Mouse (Mus musculus) limb, embryonic 11.5 days (tissue): Measurements from ENCODE around the gene Pla2g4e. TPM values are rescaled to one million over a fixed set of nuclear protein-coding genes. Genes with fewer than 3 reads are reported as not detected.

Experiments
- ATAC-seq: fragments of 200-750 bp; cut with Nextera tagmentation; 2 replicates; pipeline ENCODE4 v1.8.0; 2017; ENCODE audit warnings: low read depth; ENCODE audit not compliant: insufficient number of reproducible peaks, low FRiP score, low TSS enrichment
- DNase-seq: peaks from one replicate; pipeline ENCODE4 v3.0.0-alpha.2; 2015; ENCODE audit warnings: low spot score
- H3K27ac ChIP-seq: fragments of 300-500 bp; sonication (generic); replicated peaks from 2 replicates; pipeline ENCODE4 v1.5.1; 2014; ENCODE audit warnings: low read depth, mild to moderate bottlenecking, low read length
- H3K27me3 ChIP-seq: fragments of 300-500 bp; sonication (generic); 2 replicates; pipeline ENCODE4 v1.6.1; 2014; ENCODE audit warnings: mild to moderate bottlenecking, low read length, mixed read lengths; ENCODE audit not compliant: control insufficient read depth, insufficient read depth
- H3K36me3 ChIP-seq: fragments of 300-500 bp; sonication (generic); 2 replicates; pipeline ENCODE4 v1.6.1; 2014; ENCODE audit warnings: mild to moderate bottlenecking, low read length, moderate library complexity, mixed read lengths; ENCODE audit not compliant: control insufficient read depth, insufficient read depth
- H3K4me1 ChIP-seq: fragments of 300-500 bp; sonication (generic); 2 replicates; pipeline ENCODE4 v1.6.1; 2014; ENCODE audit warnings: low read length, mixed read lengths; ENCODE audit not compliant: control insufficient read depth, insufficient read depth
- H3K4me2 ChIP-seq: fragments of 300-500 bp; sonication (generic); 2 replicates; pipeline ENCODE4 v1.6.1; 2014; ENCODE audit warnings: low read depth, mild to moderate bottlenecking, moderate library complexity; ENCODE audit not compliant: severe bottlenecking
- H3K4me3 ChIP-seq: fragments of 300-500 bp; sonication (generic); 2 replicates; pipeline ENCODE4 v1.5.1; 2014; ENCODE audit warnings: low read depth, low read length
- H3K9ac ChIP-seq: fragments of 300-500 bp; sonication (generic); 2 replicates; pipeline ENCODE4 v1.6.1; 2014; ENCODE audit warnings: mild to moderate bottlenecking, low read length
- H3K9me3 ChIP-seq: fragments of 300-500 bp; sonication (generic); 2 replicates; pipeline ENCODE4 v1.6.1; 2016; ENCODE audit warnings: low read length; ENCODE audit not compliant: control insufficient read depth
- WGBS: fragments of 180-500 bp; shearing (Covaris S2); extraction: QIAGEN DNeasy Blood & Tissue Kit; methylation state at CpG from one replicate; pipeline ENCODE4 v1.1.7; 2014; 5-methylcytosine and 5-hydroxymethylcytosine counted together
- polyA plus RNA-seq: library from polyadenylated mRNA; unstranded; fragments of >200 nt; fragmentation: Nextera tagmentation; extraction: Ambion mirVana; gene quantifications from 2 replicates; pipeline ENCODE4 v1.2.1, GENCODE M21; 2014

Gene Pla2g4e
- polyA plus RNA-seq, 1 experiment from 2014 or later = not detected

DNA sequence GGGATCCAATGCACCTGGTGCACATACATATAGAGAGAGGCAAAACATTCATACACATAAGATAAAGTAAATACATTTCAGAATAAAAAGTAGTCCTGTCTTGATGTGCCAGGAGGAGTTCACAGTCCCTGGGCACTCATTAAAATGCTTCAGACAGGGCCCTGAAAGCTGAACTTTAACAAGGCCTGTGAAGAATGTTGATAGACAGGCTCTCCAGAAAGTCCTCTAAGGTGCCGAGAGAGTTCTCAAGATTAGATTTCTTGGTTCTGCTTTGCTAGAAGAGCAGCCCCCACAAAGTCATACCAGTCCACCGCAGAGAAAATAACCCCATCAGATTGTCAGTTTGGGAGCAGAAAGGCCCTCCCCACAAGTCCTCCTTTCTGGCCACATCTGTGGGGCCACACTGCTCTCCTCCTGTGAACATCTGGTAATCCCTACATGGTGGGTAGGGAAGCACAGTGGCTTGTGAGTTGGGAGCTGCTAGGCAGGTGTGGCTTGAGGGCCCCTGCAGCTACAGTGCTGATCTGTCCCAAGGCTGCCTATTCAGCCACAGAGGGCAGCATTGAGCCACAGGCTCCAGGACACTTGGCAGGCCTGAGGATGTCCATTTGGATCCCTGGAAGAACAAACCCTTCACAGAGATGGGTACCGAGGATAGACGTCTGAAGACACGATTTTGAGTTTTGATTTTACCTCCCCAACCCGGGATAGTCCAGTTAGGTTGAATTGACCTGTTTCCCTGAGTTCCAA, 59.4 kb downstream of the Pla2g4e start:
- H3K27ac ChIP-seq = no peak overlapping the region
- 82% methylated on average over 6 of the region's 6 CpGs for WGBS
- no peaks in the 10 kb centered on the region for H3K36me3 ChIP-seq
- H3K9me3 ChIP-seq = no peaks in the 10 kb centered on the region
- no peak for DNase-seq
- H3K9ac ChIP-seq = no peak overlapping the region
- no peak overlapping the region for H3K4me3 ChIP-seq
- H3K27me3 ChIP-seq = no peaks in the 10 kb centered on the region
- no peak for ATAC-seq
- H3K4me2 ChIP-seq = no peak overlapping the region
- H3K4me1 ChIP-seq = no peaks in the 10 kb centered on the region

DNA sequence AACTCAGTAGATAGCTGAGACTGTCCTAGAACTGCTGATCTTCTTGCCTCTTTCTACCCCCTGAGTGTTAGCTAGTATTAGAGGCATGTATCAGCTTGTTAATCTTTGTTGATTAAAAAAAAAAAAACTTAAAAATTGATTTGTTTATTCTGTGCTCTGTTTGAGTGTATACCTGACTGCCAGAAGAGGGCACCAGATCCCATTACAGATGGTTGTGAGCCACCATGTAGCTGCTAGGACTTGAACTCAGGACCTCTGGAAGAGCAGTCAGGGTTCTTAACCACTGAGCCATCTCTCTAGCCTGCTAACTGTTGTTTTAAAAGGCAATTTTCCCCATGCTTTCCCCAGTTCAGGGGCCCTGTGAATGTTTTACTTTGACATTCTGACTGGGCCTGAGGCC, 66.2 kb downstream of the Pla2g4e start:
- no peaks in the 10 kb centered on the region for H3K9me3 ChIP-seq
- no peak overlapping the region for H3K9ac ChIP-seq
- ATAC-seq = no peak
- no peak overlapping the region for H3K4me2 ChIP-seq
- no peaks in the 10 kb centered on the region for H3K27me3 ChIP-seq
- no peaks in the 10 kb centered on the region for H3K36me3 ChIP-seq
- H3K27ac ChIP-seq = no peak overlapping the region
- no peaks in the 10 kb centered on the region for H3K4me1 ChIP-seq
- no peak for DNase-seq
- H3K4me3 ChIP-seq = no peak overlapping the region

GRCm38 (mm10) chr2:120173718-120174117, 71.4 kb downstream of the Pla2g4e start:
- Histone ChIP-seq H3K4me1 (no peaks in the 10 kb centered on the region), H3K27ac (no peak overlapping the region), H3K36me3 (no peaks in the 10 kb centered on the region), H3K9me3 (no peaks in the 10 kb centered on the region), H3K4me3 (no peak overlapping the region), H3K27me3 (no peaks in the 10 kb centered on the region), H3K4me2 (no peak overlapping the region), H3K9ac (no peak overlapping the region)
- ATAC-seq (no peak), DNase-seq (peak; percentile 77)
- 31% methylated on average over 10 of the region's 10 CpGs for WGBS

- WGBS = 88% methylated on average over 7 of the region's 7 CpGs
- Histone ChIP-seq H3K9me3 (no peaks in the 10 kb centered on the region), H3K27ac (no peak overlapping the region), H3K9ac (no peak overlapping the region), H3K27me3 (no peaks in the 10 kb centered on the region), H3K4me1 (no peaks in the 10 kb centered on the region), H3K36me3 (no peaks in the 10 kb centered on the region), H3K4me3 (no peak overlapping the region), H3K4me2 (no peak overlapping the region)
- ATAC-seq (no peak), DNase-seq (no peak)
Measured at GRCm38 (mm10) chr2:120171362-120171761, 73.8 kb downstream of the Pla2g4e start.

DNA sequence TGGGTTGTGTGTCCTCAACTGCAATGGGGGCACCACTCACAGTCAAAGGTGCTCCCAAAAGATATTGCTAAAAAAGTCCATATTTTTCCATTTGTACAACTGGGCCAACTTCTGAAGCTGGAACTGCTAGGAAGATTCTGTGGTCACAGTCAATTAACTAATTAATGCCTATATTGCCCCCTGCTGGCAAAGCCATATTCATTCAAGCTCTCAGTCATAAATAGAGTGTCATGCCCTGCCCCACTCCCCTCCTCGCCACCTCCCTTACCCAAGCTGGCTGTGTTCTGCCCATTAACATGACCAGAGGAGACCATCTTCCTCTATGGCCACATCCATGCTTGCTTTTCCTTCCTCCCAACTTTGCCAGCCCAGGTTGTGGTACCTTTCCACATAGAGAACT, 74.4 kb downstream of the Pla2g4e start:
- DNase-seq = no peak
- no peak for ATAC-seq

DNA sequence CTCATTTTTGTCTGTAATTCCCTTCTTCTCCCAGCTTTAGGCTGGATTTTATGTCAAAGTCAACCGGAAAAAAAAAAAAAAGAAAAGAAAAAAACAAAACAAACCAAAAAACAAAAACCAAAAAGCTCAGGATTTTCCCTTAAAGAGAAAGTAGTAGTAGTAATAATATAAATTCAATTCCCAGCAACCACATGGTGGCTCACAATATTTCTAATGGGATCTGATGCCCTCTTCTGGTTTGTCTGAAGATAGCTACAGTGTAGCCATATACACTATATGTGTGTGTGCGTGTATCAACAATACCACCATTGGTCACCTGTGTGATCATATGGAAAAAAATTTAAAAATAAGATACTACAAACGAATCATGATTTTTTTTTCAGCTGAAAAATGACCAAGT, 75.8 kb downstream of the Pla2g4e start:
- no peak overlapping the region for H3K27ac ChIP-seq
- no peak for ATAC-seq
- H3K9ac ChIP-seq = no peak overlapping the region
- H3K36me3 ChIP-seq = no peaks in the 10 kb centered on the region
- H3K27me3 ChIP-seq = no peaks in the 10 kb centered on the region
- DNase-seq = no peak
- no peaks in the 10 kb centered on the region for H3K9me3 ChIP-seq
- no peak overlapping the region for H3K4me2 ChIP-seq
- 83% methylated on average over 3 of the region's 3 CpGs for WGBS
- H3K4me1 ChIP-seq = no peaks in the 10 kb centered on the region
- no peak overlapping the region for H3K4me3 ChIP-seq

More for the DNA sequence above, 74.4 kb downstream of the Pla2g4e start:
- Histone ChIP-seq H3K9me3 (no peaks in the 10 kb centered on the region), H3K4me3 (no peak overlapping the region), H3K27me3 (no peaks in the 10 kb centered on the region), H3K9ac (no peak overlapping the region), H3K4me1 (no peaks in the 10 kb centered on the region), H3K36me3 (no peaks in the 10 kb centered on the region), H3K4me2 (no peak overlapping the region), H3K27ac (no peak overlapping the region)
- 67% methylated on average over 1 of the region's 1 CpGs for WGBS

- DNase-seq (no peak), ATAC-seq (no peak)
- Histone ChIP-seq H3K4me1 (no peaks in the 10 kb centered on the region), H3K4me2 (no peak overlapping the region), H3K9ac (no peak overlapping the region), H3K36me3 (no peaks in the 10 kb centered on the region), H3K27ac (no peak overlapping the region), H3K4me3 (no peak overlapping the region), H3K9me3 (no peaks in the 10 kb centered on the region), H3K27me3 (no peaks in the 10 kb centered on the region)
- 91% methylated on average over 8 of the region's 8 CpGs for WGBS
Measured at GRCm38 (mm10) chr2:120167763-120168162, 77.4 kb downstream of the Pla2g4e start.

- H3K4me3 ChIP-seq = no peak overlapping the region
- no peak overlapping the region for H3K27ac ChIP-seq
- no peak overlapping the region for H3K9ac ChIP-seq
- no peaks in the 10 kb centered on the region for H3K4me1 ChIP-seq
- H3K36me3 ChIP-seq = no peaks in the 10 kb centered on the region
- no peaks in the 10 kb centered on the region for H3K27me3 ChIP-seq
- H3K4me2 ChIP-seq = no peak overlapping the region
- H3K9me3 ChIP-seq = no peaks in the 10 kb centered on the region
- WGBS = 81% methylated on average over 10 of the region's 10 CpGs
- DNase-seq (no peak), ATAC-seq (no peak)
Measured at GRCm38 (mm10) chr2:120165474-120165873, 79.7 kb downstream of the Pla2g4e start.

- DNase-seq (no peak), ATAC-seq (no peak)
- 83% methylated on average over 2 of the region's 2 CpGs for WGBS
- Histone ChIP-seq H3K4me2 (no peak overlapping the region), H3K4me1 (no peaks in the 10 kb centered on the region), H3K27me3 (no peaks in the 10 kb centered on the region), H3K27ac (no peak overlapping the region), H3K4me3 (no peak overlapping the region), H3K9me3 (no peaks in the 10 kb centered on the region), H3K9ac (no peak overlapping the region), H3K36me3 (no peaks in the 10 kb centered on the region)
Measured at GRCm38 (mm10) chr2:120159434-120159833, 85.7 kb downstream of the Pla2g4e start.
